Mouse (Mus musculus): ENCODE data around the gene Upk3b. TPM values are rescaled to one million over a fixed set of nuclear protein-coding genes. Genes with fewer than 3 reads are reported as not detected.
"Not testable (repeated sequence)": the region's sequence is repeated elsewhere in the genome, so short reads cannot be mapped to it uniquely, and the experiment has no call there.

Gene Upk3b
- polyA plus RNA-seq, 1 experiment from 2014 or later = 4.7 TPM

DNA sequence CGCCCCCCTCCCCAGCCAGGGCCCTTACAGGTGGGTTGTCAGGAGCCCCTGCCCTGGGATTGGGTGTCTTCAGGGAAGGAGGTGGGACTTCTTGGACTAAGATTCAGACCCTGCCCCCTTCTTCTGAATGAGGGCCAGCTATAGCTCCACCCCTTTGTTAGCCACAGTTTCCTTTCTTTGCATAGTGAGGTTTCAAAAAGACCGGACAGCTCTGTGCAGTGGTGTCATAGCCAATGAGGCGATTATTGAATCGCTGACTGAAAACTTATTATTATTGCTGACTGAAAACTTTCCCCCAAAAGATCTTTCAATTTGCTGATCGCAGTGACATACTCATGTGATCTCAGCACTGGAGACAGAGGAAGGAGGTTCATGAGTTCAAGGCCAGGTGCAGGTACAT, 1.9 kb downstream of the Upk3b start:
- Histone ChIP-seq H3K27ac (ENCODE audit: low read depth) (no peak overlapping the region), H3K4me3 (ENCODE audit: low read depth, low read length) (no peak overlapping the region), H3K9me3 (ENCODE audit: low read length) (no peaks in the 10 kb centered on the region), H3K4me1 (ENCODE audit: insufficient read depth) (peaks cover 10% of the 10 kb centered on the region; the same call in 1 of the 2 replicates), H3K9ac (replicated peaks) (no peak overlapping the region), H3K4me2 (ENCODE audit: low read depth, low read length) (no peak overlapping the region), H3K27me3 (ENCODE audit: insufficient read depth, low read length) (no peaks in the 10 kb centered on the region), H3K36me3 (replicated peaks; ENCODE audit: insufficient read depth, low read length) (no peaks in the 10 kb centered on the region)
- TF ChIP-seq CTCF (IDR thresholded peaks at IDR 0.05; ENCODE audit: low read depth) (no peak), EP300 (IDR thresholded peaks at IDR 0.05; ENCODE audit: low read depth) (no peak)
- DNase-seq = no peak
- ATAC-seq = no peak
- WGBS (ENCODE audit: insufficient replicate concordance) = 18% methylated on average over 5 of the region's 5 CpGs

DNA sequence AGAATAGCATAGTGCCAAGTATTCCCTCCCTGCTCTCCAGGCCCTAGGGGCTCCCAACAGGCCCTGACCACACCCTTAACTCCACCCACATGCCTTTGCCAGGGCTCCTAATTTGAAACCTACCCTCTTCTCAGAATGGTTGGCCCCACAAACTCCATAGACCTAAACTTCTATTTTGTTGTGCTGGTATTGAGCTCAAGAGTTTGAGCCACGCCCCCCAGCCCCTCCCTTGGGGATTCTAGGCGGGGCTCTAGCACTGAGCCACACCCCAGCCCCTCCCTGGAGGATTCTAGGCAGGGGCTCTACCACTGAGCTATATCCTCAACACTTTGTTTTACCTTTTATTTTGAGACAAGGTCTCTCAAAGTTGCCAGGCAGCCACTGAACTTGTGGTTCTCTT, 3.0 kb downstream of the Upk3b start:
- H3K4me3 ChIP-seq (ENCODE audit: low read depth, low read length) = no peak overlapping the region
- DNase-seq = peak; percentile 39
- TF ChIP-seq CTCF (IDR thresholded peaks at IDR 0.05; ENCODE audit: low read depth) (no peak), EP300 (IDR thresholded peaks at IDR 0.05; ENCODE audit: low read depth) (no peak)
- WGBS (ENCODE audit: insufficient replicate concordance) = 50% methylated on average over 2 of the region's 2 CpGs
- peaks cover 10% of the 10 kb centered on the region; the same call in 1 of the 2 replicates for H3K4me1 ChIP-seq (ENCODE audit: insufficient read depth)
- H3K9me3 ChIP-seq (ENCODE audit: low read length) = no peaks in the 10 kb centered on the region
- no peak overlapping the region for H3K27ac ChIP-seq (ENCODE audit: low read depth)
- no peaks in the 10 kb centered on the region for H3K27me3 ChIP-seq (ENCODE audit: insufficient read depth, low read length)
- no peak overlapping the region for H3K9ac ChIP-seq (replicated peaks)
- H3K4me2 ChIP-seq (ENCODE audit: low read depth, low read length) = no peak overlapping the region
- no peaks in the 10 kb centered on the region for H3K36me3 ChIP-seq (replicated peaks; ENCODE audit: insufficient read depth, low read length)
- no peak for ATAC-seq

DNA sequence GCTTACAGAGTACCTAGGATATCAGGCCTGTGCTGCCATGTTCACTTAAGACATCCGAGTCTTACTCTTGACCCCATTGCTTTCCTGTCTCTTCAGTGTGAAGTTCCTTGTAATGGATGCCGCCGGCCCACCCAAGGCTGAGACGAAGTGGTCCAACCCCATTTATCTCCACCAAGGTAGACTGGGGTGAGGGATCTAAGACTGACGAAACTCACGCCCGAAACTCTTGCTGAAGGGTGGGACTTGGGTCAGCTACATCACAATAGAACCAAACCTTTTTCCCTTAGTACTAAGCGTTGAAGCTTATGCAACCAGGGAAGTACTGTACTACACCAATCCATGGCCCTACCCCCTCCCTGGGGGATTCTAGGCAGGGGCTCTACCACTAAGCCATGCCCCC, 3.4 kb downstream of the Upk3b start:
- no peak for DNase-seq
- Histone ChIP-seq H3K36me3 (replicated peaks; ENCODE audit: insufficient read depth, low read length) (no peaks in the 10 kb centered on the region), H3K27me3 (ENCODE audit: insufficient read depth, low read length) (no peaks in the 10 kb centered on the region), H3K4me2 (ENCODE audit: low read depth, low read length) (no peak overlapping the region), H3K9ac (replicated peaks) (no peak overlapping the region), H3K9me3 (ENCODE audit: low read length) (no peaks in the 10 kb centered on the region), H3K4me3 (ENCODE audit: low read depth, low read length) (no peak overlapping the region), H3K4me1 (ENCODE audit: insufficient read depth) (peaks cover 10% of the 10 kb centered on the region; the same call in 1 of the 2 replicates), H3K27ac (ENCODE audit: low read depth) (no peak overlapping the region)
- no peak for ATAC-seq
- no peak for TF ChIP-seq EP300 (IDR thresholded peaks at IDR 0.05; ENCODE audit: low read depth)
- TF ChIP-seq CTCF (IDR thresholded peaks at IDR 0.05; ENCODE audit: low read depth) = no peak
- 84% methylated on average over 8 of the region's 8 CpGs for WGBS (ENCODE audit: insufficient replicate concordance)

DNA sequence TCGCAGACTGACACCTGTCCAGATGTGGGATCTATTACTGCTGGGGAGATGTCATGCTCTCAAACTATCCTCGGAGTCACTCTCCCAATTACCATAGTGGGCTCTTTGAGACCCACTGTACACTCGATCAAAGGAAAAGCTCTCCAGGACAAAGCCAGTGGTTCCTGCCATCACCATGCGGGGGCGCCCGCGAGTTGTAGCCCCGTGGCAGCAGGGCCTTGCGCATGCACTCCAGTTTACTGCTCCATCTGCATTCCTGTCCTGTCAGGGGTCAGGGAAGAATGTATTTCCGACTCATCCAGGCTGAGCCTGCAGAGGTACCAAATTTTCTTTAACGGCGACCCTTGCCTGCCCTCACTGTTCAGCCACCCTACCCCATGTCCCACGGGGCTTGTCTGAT, 6.6 kb downstream of the Upk3b start:
- TF ChIP-seq CTCF (IDR thresholded peaks at IDR 0.05; ENCODE audit: low read depth) = peak; percentile 53
- TF ChIP-seq EP300 (IDR thresholded peaks at IDR 0.05; ENCODE audit: low read depth) = no peak
- H3K27me3 ChIP-seq (ENCODE audit: insufficient read depth, low read length) = no peaks in the 10 kb centered on the region
- H3K4me2 ChIP-seq (ENCODE audit: low read depth, low read length) = no peak overlapping the region
- H3K9ac ChIP-seq (replicated peaks) = no peak overlapping the region
- WGBS (ENCODE audit: insufficient replicate concordance) = 62% methylated on average over 13 of the region's 13 CpGs
- no peaks in the 10 kb centered on the region for H3K36me3 ChIP-seq (replicated peaks; ENCODE audit: insufficient read depth, low read length)
- H3K27ac ChIP-seq (ENCODE audit: low read depth) = no peak overlapping the region
- H3K4me1 ChIP-seq (ENCODE audit: insufficient read depth) = peaks cover 7% of the 10 kb centered on the region; the same call in 1 of the 2 replicates
- no peaks in the 10 kb centered on the region for H3K9me3 ChIP-seq (ENCODE audit: low read length)
- DNase-seq (no peak), ATAC-seq (no peak)
- no peak overlapping the region for H3K4me3 ChIP-seq (ENCODE audit: low read depth, low read length)

DNA sequence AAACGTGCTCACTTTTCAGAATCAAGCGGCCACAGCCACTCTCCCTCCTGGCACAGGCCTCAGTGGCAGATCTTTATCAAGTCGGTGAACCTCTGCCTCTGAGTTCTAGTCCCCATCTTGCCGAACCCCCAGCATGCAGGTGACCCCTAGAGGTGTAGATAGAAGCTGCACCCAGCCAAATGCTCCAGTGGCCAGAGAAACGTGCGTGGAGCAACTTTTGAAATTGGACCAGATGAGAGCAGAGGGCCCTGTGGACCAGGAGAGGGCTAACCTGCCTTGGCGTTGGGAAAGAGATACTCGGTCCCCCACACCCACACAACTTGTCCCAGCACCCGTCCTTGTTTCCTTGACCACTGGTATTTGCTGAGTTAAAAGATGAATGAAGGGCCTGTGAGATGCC, 7.1 kb downstream of the Upk3b start:
- no peak overlapping the region for H3K4me2 ChIP-seq (ENCODE audit: low read depth, low read length)
- H3K27ac ChIP-seq (ENCODE audit: low read depth) = no peak overlapping the region
- H3K9me3 ChIP-seq (ENCODE audit: low read length) = no peaks in the 10 kb centered on the region
- no peak overlapping the region for H3K4me3 ChIP-seq (ENCODE audit: low read depth, low read length)
- ATAC-seq = no peak
- DNase-seq = no peak
- WGBS (ENCODE audit: insufficient replicate concordance) = 34% methylated on average over 9 of the region's 9 CpGs
- TF ChIP-seq EP300 (IDR thresholded peaks at IDR 0.05; ENCODE audit: low read depth) (no peak), CTCF (IDR thresholded peaks at IDR 0.05; ENCODE audit: low read depth) (peak; percentile 54)
- peaks cover 3% of the 10 kb centered on the region; the same call in 1 of the 2 replicates for H3K4me1 ChIP-seq (ENCODE audit: insufficient read depth)
- no peaks in the 10 kb centered on the region for H3K36me3 ChIP-seq (replicated peaks; ENCODE audit: insufficient read depth, low read length)
- no peak overlapping the region for H3K9ac ChIP-seq (replicated peaks)
- no peaks in the 10 kb centered on the region for H3K27me3 ChIP-seq (ENCODE audit: insufficient read depth, low read length)

DNA sequence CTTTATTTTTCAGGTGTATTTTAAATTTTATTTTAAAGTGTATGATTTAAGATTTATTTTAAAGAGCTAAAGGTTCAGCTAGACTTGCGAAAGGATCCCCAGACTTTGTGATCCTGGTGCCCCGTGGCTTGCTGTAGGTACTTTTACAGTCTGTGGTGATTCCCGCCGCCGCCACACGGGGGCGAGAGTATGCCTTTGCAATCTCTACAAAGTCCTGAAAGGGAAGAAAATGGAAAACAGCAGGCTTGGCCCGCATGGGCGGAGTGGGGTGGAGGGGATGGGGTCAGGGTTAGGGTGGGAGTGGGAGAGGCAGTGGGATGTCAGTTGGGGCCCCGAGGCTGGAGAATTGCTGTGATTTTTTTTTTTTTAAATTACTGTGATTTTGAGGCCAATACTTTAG, 7.7 kb downstream of the Upk3b start:
- H3K27me3 ChIP-seq (ENCODE audit: insufficient read depth, low read length) = no peaks in the 10 kb centered on the region
- H3K4me3 ChIP-seq (ENCODE audit: low read depth, low read length) = no peak overlapping the region
- TF ChIP-seq CTCF (IDR thresholded peaks at IDR 0.05; ENCODE audit: low read depth) = peak; percentile 83
- no peak for TF ChIP-seq EP300 (IDR thresholded peaks at IDR 0.05; ENCODE audit: low read depth)
- H3K27ac ChIP-seq (ENCODE audit: low read depth) = no peak overlapping the region
- no peaks in the 10 kb centered on the region for H3K9me3 ChIP-seq (ENCODE audit: low read length)
- no peak overlapping the region for H3K9ac ChIP-seq (replicated peaks)
- H3K36me3 ChIP-seq (replicated peaks; ENCODE audit: insufficient read depth, low read length) = no peaks in the 10 kb centered on the region
- peak; percentile 87 for DNase-seq
- no peak for ATAC-seq
- 3% methylated on average over 10 of the region's 10 CpGs for WGBS (ENCODE audit: insufficient replicate concordance)
- no peaks in the 10 kb centered on the region for H3K4me1 ChIP-seq (ENCODE audit: insufficient read depth)
- no peak overlapping the region for H3K4me2 ChIP-seq (ENCODE audit: low read depth, low read length)

DNA sequence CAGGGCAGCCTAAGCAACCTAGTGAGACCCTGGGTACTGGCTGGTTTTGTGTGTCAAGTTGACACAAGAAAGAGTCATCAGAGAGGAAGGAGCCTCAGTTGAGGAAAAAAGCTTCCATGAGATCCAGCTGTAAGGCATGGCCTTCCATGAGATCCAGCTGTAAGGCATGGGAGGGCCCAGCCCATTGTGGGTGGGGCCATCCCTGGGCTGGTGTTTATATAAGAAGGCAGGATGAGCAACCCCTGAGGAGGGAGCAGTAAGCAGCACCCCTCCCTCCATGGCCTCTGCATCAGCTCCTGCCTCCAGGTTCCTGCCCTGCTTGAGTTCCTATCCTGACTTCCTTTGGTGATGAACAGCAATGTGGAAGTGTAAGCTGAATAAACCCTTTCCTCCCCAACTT, 10.2 kb downstream of the Upk3b start:
- H3K4me3 ChIP-seq (ENCODE audit: low read depth, low read length); H3K4me1 ChIP-seq (ENCODE audit: insufficient read depth); H3K9me3 ChIP-seq (ENCODE audit: low read length); DNase-seq; H3K36me3 ChIP-seq (replicated peaks; ENCODE audit: insufficient read depth, low read length); ATAC-seq; H3K9ac ChIP-seq (replicated peaks); H3K4me2 ChIP-seq (ENCODE audit: low read depth, low read length); H3K27me3 ChIP-seq (ENCODE audit: insufficient read depth, low read length); H3K27ac ChIP-seq (ENCODE audit: low read depth): not testable (repeated sequence)
